Mouse (Mus musculus): ENCODE measurements around the gene Zfp507.

GRCm38 (mm10) chr7:35840504-35840903 lies 37.7 kb upstream of the Zfp507 start:
- no peak for TF ChIP-seq CTCF (IDR thresholded peaks at IDR 0.05; ENCODE audit: low read depth)
- no peak for TF ChIP-seq EP300 (optimal IDR thresholded peaks at IDR 0.05)
